Mouse (Mus musculus) frontal cortex, postnatal 14 days (tissue): ENCODE measurements at regions not wholly inside any gene's neighbourhood (a gene's known extent, or its start where the extent isn't known, plus 50 kb on each side); places are given as distances from the start of the nearest gene placed in this dataset.

ENCODE experiments used
- DNase-seq, 2 experiments: peaks; one replicate each; pipeline ENCODE4 v3.0.0; 2022; ENCODE audit warnings: low spot score in 2 of 2

- DNase-seq, result no peak
These were observed 238.6 kb upstream of the Jmjd1c start for GRCm38 (mm10) chr10:66857330-66857729.

GRCm38 (mm10) chr10:66861421-66861820 lies 234.5 kb upstream of the Jmjd1c start:
- DNase-seq, result no peak

GRCm38 (mm10) chr10:66864161-66864862 lies 231.6 kb upstream of the Jmjd1c start:
- DNase-seq, result peak in 1 of 2 experiments; percentile 30

GRCm38 (mm10) chr10:66865010-66865582 lies 230.8 kb upstream of the Jmjd1c start:
- no peak for DNase-seq

- no peak for DNase-seq
These were observed 224.7 kb upstream of the Jmjd1c start for GRCm38 (mm10) chr10:66871133-66871664.

GRCm38 (mm10) chr10:66871673-66872072 lies 224.3 kb upstream of the Jmjd1c start:
- DNase-seq, result no peak

GRCm38 (mm10) chr10:66873468-66873867 lies 222.5 kb upstream of the Jmjd1c start:
- no peak for DNase-seq

- no peak for DNase-seq
These were observed 216.9 kb upstream of the Jmjd1c start for GRCm38 (mm10) chr10:66879071-66879470.

GRCm38 (mm10) chr10:66882825-66883224 lies 213.1 kb upstream of the Jmjd1c start:
- DNase-seq, result no peak

GRCm38 (mm10) chr10:66885575-66885974 lies 210.3 kb upstream of the Jmjd1c start:
- DNase-seq, result no peak

- no peak for DNase-seq
These were observed 206.0 kb upstream of the Jmjd1c start for GRCm38 (mm10) chr10:66889786-66890555.

GRCm38 (mm10) chr10:66891811-66892210 lies 204.1 kb upstream of the Jmjd1c start:
- DNase-seq, result no peak

- no peak for DNase-seq
These were observed 202.1 kb upstream of the Jmjd1c start for GRCm38 (mm10) chr10:66893836-66894235.

- DNase-seq, result no peak
These were observed 199.0 kb upstream of the Jmjd1c start for GRCm38 (mm10) chr10:66896698-66897622.

- no peak for DNase-seq
These were observed 196.2 kb upstream of the Jmjd1c start for GRCm38 (mm10) chr10:66899724-66900123.

GRCm38 (mm10) chr10:66900781-66901180 lies 195.1 kb upstream of the Jmjd1c start:
- DNase-seq, result no peak

- DNase-seq, result no peak
These were observed 194.1 kb upstream of the Jmjd1c start for GRCm38 (mm10) chr10:66901873-66902272.

GRCm38 (mm10) chr10:66904552-66905367 lies 191.2 kb upstream of the Jmjd1c start:
- DNase-seq, result no peak

GRCm38 (mm10) chr10:66907842-66908241 lies 188.1 kb upstream of the Jmjd1c start:
- no peak for DNase-seq

- DNase-seq, result no peak
These were observed 186.6 kb upstream of the Jmjd1c start for GRCm38 (mm10) chr10:66909204-66909889.
